Mouse (Mus musculus) heart, embryonic 13.5 days (tissue): ENCODE results near the gene Ncl. TPM values are rescaled to one million over a fixed set of nuclear protein-coding genes. Genes with fewer than 3 reads are reported as not detected.

Source experiments
- ATAC-seq: fragments of 200-750 bp; cut with Nextera tagmentation; 2 replicates; pipeline ENCODE4 v1.8.0; 2017; ENCODE audit warnings: moderate TSS enrichment; ENCODE audit not compliant: insufficient number of reproducible peaks, low FRiP score, low TSS enrichment; ENCODE audit errors: extremely low read depth
- H3K27ac ChIP-seq: fragments of 300-500 bp; sonication (generic); replicated peaks from 2 replicates; pipeline ENCODE4 v1.5.1; 2015; ENCODE audit warnings: moderate library complexity, mild to moderate bottlenecking, inconsistent platforms
- H3K27me3 ChIP-seq: fragments of 300-500 bp; sonication (generic); replicated peaks from 2 replicates; pipeline ENCODE4 v1.6.1; 2015; ENCODE audit warnings: mild to moderate bottlenecking, inconsistent platforms
- H3K36me3 ChIP-seq: fragments of 300-500 bp; sonication (generic); 2 replicates; pipeline ENCODE4 v1.6.1; 2015; ENCODE audit warnings: mild to moderate bottlenecking, inconsistent platforms
- H3K4me1 ChIP-seq: fragments of 300-500 bp; sonication (generic); 2 replicates; pipeline ENCODE4 v1.6.1; 2015; ENCODE audit warnings: inconsistent platforms
- H3K4me2 ChIP-seq: fragments of 300-500 bp; sonication (generic); 2 replicates; pipeline ENCODE4 v1.6.1; 2015; ENCODE audit warnings: inconsistent platforms, mild to moderate bottlenecking, moderate library complexity
- H3K4me3 ChIP-seq: fragments of 300-500 bp; sonication (generic); 2 replicates; pipeline ENCODE4 v1.5.1; 2015; ENCODE audit warnings: moderate library complexity, mild to moderate bottlenecking, inconsistent platforms
- H3K9ac ChIP-seq: fragments of 300-500 bp; sonication (generic); 2 replicates; pipeline ENCODE4 v1.6.1; 2015; ENCODE audit warnings: inconsistent platforms, mild to moderate bottlenecking, moderate library complexity
- H3K9me3 ChIP-seq: fragments of 300-500 bp; sonication (generic); 2 replicates; pipeline ENCODE4 v1.6.1; 2016; ENCODE audit warnings: inconsistent platforms
- WGBS: fragments of 180-500 bp; shearing (Covaris S2); methylation state at CpG from one replicate; pipeline ENCODE4 v1.1.7; 2015; ENCODE audit warnings: mixed read lengths; 5-methylcytosine and 5-hydroxymethylcytosine counted together
- polyA plus RNA-seq: library from polyadenylated mRNA; unstranded; fragments of >200 nt; fragmentation: Nextera tagmentation; extraction: Ambion mirVana; gene quantifications from 2 replicates; pipeline ENCODE4 v1.2.1, GENCODE M21; 2015

The Ncl gene
- polyA plus RNA-seq = 247 TPM in 2 replicates

- peak within 1 kb of the TSS; percentile 96 for H3K9ac ChIP-seq
- peak within 1 kb of the TSS; percentile 92 for H3K4me2 ChIP-seq
- H3K27ac ChIP-seq = peak within 1 kb of the TSS; percentile 100
- peak within 1 kb of the TSS; percentile 75 for H3K4me3 ChIP-seq
- peaks cover 36% of the 10 kb centered on the region for H3K36me3 ChIP-seq
- ATAC-seq = peak; percentile 99
- under 1% methylated on average over 102 of the region's 102 CpGs for WGBS
- peaks cover 28% of the 10 kb centered on the region for H3K4me1 ChIP-seq
- H3K9me3 ChIP-seq = no peaks in the 10 kb centered on the region
- H3K27me3 ChIP-seq = no peaks in the 10 kb centered on the region
Measured at GRCm38 (mm10) chr1:86358906-86359797, at the start of gene Ncl. Gene Ncl, minus strand, starts transcription at chr1:86359400.

- no peak overlapping the region for H3K4me3 ChIP-seq
- H3K27me3 ChIP-seq = no peaks in the 10 kb centered on the region
- no peak for ATAC-seq
- no peak overlapping the region for H3K9ac ChIP-seq
- H3K9me3 ChIP-seq = no peaks in the 10 kb centered on the region
- H3K4me2 ChIP-seq = no peak overlapping the region
- no peaks in the 10 kb centered on the region for H3K36me3 ChIP-seq
- peaks cover 7% of the 10 kb centered on the region for H3K4me1 ChIP-seq
- 75% methylated on average over 10 of the region's 10 CpGs for WGBS
- no peak overlapping the region for H3K27ac ChIP-seq
Measured at GRCm38 (mm10) chr1:86408515-86408914, 49.3 kb upstream of the Ncl start.

- H3K4me2 ChIP-seq = no peak overlapping the region
- 46% methylated on average over 8 of the region's 8 CpGs for WGBS
- H3K9me3 ChIP-seq = no peaks in the 10 kb centered on the region
- H3K9ac ChIP-seq = no peak overlapping the region
- H3K4me3 ChIP-seq = no peak overlapping the region
- no peak overlapping the region for H3K27ac ChIP-seq
- H3K4me1 ChIP-seq = peaks cover 9% of the 10 kb centered on the region
- no peaks in the 10 kb centered on the region for H3K36me3 ChIP-seq
- ATAC-seq = no peak
- no peaks in the 10 kb centered on the region for H3K27me3 ChIP-seq
Measured at GRCm38 (mm10) chr1:86406914-86407313, 47.7 kb upstream of the Ncl start.

GRCm38 (mm10) chr1:86406313-86406712 lies 47.1 kb upstream of the Ncl start:
- WGBS = 51% methylated on average over 4 of the region's 4 CpGs
- ATAC-seq = no peak; the same call in 1 of the 2 replicates

GRCm38 (mm10) chr1:86404834-86405233 lies 45.6 kb upstream of the Ncl start:
- ATAC-seq = no peak
- Histone ChIP-seq H3K4me1 (peaks cover 17% of the 10 kb centered on the region), H3K36me3 (no peaks in the 10 kb centered on the region), H3K27ac (no peak overlapping the region), H3K4me3 (no peak overlapping the region), H3K4me2 (no peak overlapping the region), H3K27me3 (no peaks in the 10 kb centered on the region), H3K9me3 (no peaks in the 10 kb centered on the region), H3K9ac (no peak overlapping the region)
- 52% methylated on average over 5 of the region's 5 CpGs for WGBS

More at GRCm38 (mm10) chr1:86406313-86406712, 47.1 kb upstream of the Ncl start:
- H3K27me3 ChIP-seq = no peaks in the 10 kb centered on the region
- peaks cover 9% of the 10 kb centered on the region for H3K4me1 ChIP-seq
- H3K4me2 ChIP-seq = no peak overlapping the region
- H3K9me3 ChIP-seq = no peaks in the 10 kb centered on the region
- H3K4me3 ChIP-seq = no peak overlapping the region
- H3K36me3 ChIP-seq = no peaks in the 10 kb centered on the region
- no peak overlapping the region for H3K9ac ChIP-seq
- no peak overlapping the region for H3K27ac ChIP-seq

GRCm38 (mm10) chr1:86400096-86400754 lies 41.0 kb upstream of the Ncl start:
- Histone ChIP-seq H3K27me3 (no peaks in the 10 kb centered on the region), H3K4me3 (no peak overlapping the region), H3K9ac (0 out of 2 replicates have a peak overlapping the region, but pooled peaks have one; percentile 37), H3K4me2 (no peak overlapping the region), H3K9me3 (no peaks in the 10 kb centered on the region), H3K4me1 (peaks cover 10% of the 10 kb centered on the region), H3K36me3 (no peaks in the 10 kb centered on the region), H3K27ac (no peak overlapping the region)
- 50% methylated on average over 8 of the region's 8 CpGs for WGBS
- no peak for ATAC-seq

GRCm38 (mm10) chr1:86399322-86399721 lies 40.1 kb upstream of the Ncl start:
- H3K9ac ChIP-seq = no peak overlapping the region
- no peak for ATAC-seq
- peaks cover 10% of the 10 kb centered on the region for H3K4me1 ChIP-seq
- H3K36me3 ChIP-seq = no peaks in the 10 kb centered on the region
- no peak overlapping the region for H3K4me2 ChIP-seq
- H3K9me3 ChIP-seq = no peaks in the 10 kb centered on the region
- WGBS = 88% methylated on average over 3 of the region's 3 CpGs
- H3K4me3 ChIP-seq = no peak overlapping the region
- no peaks in the 10 kb centered on the region for H3K27me3 ChIP-seq
- no peak overlapping the region for H3K27ac ChIP-seq

- H3K36me3 ChIP-seq = no peaks in the 10 kb centered on the region
- no peak overlapping the region for H3K27ac ChIP-seq
- no peak overlapping the region for H3K4me3 ChIP-seq
- no peak for ATAC-seq
- WGBS = 55% methylated on average over 7 of the region's 7 CpGs
- peaks cover 9% of the 10 kb centered on the region for H3K4me1 ChIP-seq
- H3K9ac ChIP-seq = no peak overlapping the region
- no peak overlapping the region for H3K4me2 ChIP-seq
- H3K9me3 ChIP-seq = no peaks in the 10 kb centered on the region
- no peaks in the 10 kb centered on the region for H3K27me3 ChIP-seq
Measured at GRCm38 (mm10) chr1:86398222-86398621, 39.0 kb upstream of the Ncl start.

GRCm38 (mm10) chr1:86397621-86398020 lies 38.4 kb upstream of the Ncl start:
- H3K9ac ChIP-seq = no peak overlapping the region
- WGBS = 73% methylated on average over 8 of the region's 8 CpGs
- no peaks in the 10 kb centered on the region for H3K9me3 ChIP-seq
- no peaks in the 10 kb centered on the region for H3K27me3 ChIP-seq
- no peaks in the 10 kb centered on the region for H3K36me3 ChIP-seq
- ATAC-seq = no peak
- no peak overlapping the region for H3K4me3 ChIP-seq
- no peak overlapping the region for H3K4me2 ChIP-seq
- no peak overlapping the region for H3K27ac ChIP-seq
- H3K4me1 ChIP-seq = peaks cover 8% of the 10 kb centered on the region

- H3K4me1 ChIP-seq = peaks cover 7% of the 10 kb centered on the region
- H3K27me3 ChIP-seq = no peaks in the 10 kb centered on the region
- ATAC-seq = no peak
- no peaks in the 10 kb centered on the region for H3K9me3 ChIP-seq
- H3K27ac ChIP-seq = no peak overlapping the region
- 71% methylated on average over 7 of the region's 7 CpGs for WGBS
- no peak overlapping the region for H3K4me3 ChIP-seq
- no peak overlapping the region for H3K4me2 ChIP-seq
- H3K9ac ChIP-seq = no peak overlapping the region
- H3K36me3 ChIP-seq = no peaks in the 10 kb centered on the region
Measured at GRCm38 (mm10) chr1:86395897-86396296, 36.7 kb upstream of the Ncl start.

- no peaks in the 10 kb centered on the region for H3K9me3 ChIP-seq
- H3K4me2 ChIP-seq = no peak overlapping the region
- 76% methylated on average over 3 of the region's 3 CpGs for WGBS
- H3K4me3 ChIP-seq = no peak overlapping the region
- no peak overlapping the region for H3K27ac ChIP-seq
- H3K4me1 ChIP-seq = no peaks in the 10 kb centered on the region
- H3K27me3 ChIP-seq = no peaks in the 10 kb centered on the region; the same call in 1 of the 2 replicates
- H3K9ac ChIP-seq = no peak overlapping the region
- ATAC-seq = no peak
- no peaks in the 10 kb centered on the region for H3K36me3 ChIP-seq
Measured at GRCm38 (mm10) chr1:86394246-86394645, 35.0 kb upstream of the Ncl start.
